Comparison of ENCODE assay signal across 19 mouse cellular contexts in the genomic region with DNA sequence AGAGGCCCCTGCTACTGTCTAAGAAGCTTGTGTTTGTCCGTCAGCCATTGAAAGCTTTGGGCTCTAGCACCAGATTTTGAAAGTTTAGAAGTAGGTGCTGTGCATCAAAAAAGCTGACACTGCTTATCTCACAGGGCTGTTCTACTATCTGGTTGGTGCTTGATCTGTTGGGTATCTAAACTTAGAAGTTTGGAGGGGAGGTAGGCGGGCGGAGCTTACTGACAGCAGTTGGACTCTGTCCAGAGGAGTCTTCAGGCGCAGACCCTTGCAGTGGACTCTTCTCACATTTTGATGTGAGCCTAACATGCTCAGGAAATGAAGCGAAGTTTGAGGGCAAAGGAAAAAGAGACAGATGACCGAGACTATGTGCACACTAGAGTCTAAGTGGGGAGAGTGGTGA. TPM values are rescaled to one million over a fixed set of nuclear protein-coding genes. Genes with fewer than 3 reads are reported as not detected.
DNase-seq lines count a peak whose midpoint lies in the region; ATAC-seq and TF ChIP-seq lines count a peak whose summit lies in the region.
"Had no signal": no experiment of that assay in that cellular context is flagged by ENCODE, and none has a peak within 500 bp of the region (broad histone marks: within the 10 kb centered on the region; RNA-seq: fewer than 3 reads in every experiment).

No protein-coding gene starts in this region.

- no peak overlapping the region for H3K4me3 ChIP-seq in heart, embryonic 10.5 days
- no peak overlapping the region for H3K4me3 ChIP-seq in lung, embryonic 14.5 days (ENCODE audit: low read depth, low read length)
- no peak overlapping the region for H3K4me3 ChIP-seq in hindbrain, embryonic 11.5 days (ENCODE audit: low read depth, low read length)
- H3K4me3 ChIP-seq: forebrain, embryonic 13.5 days; limb, embryonic 10.5 days had no signal

- no peaks in the 10 kb centered on the region for H3K36me3 ChIP-seq in heart, embryonic 10.5 days
- H3K36me3 ChIP-seq in lung, embryonic 14.5 days (ENCODE audit: insufficient read depth): no peaks in the 10 kb centered on the region
- H3K36me3 ChIP-seq in hindbrain, embryonic 11.5 days (ENCODE audit: control insufficient read depth, insufficient read depth, low read length): no peaks in the 10 kb centered on the region
- H3K36me3 ChIP-seq: limb, embryonic 10.5 days had no signal

- H3K4me1 ChIP-seq in heart, embryonic 10.5 days: peaks cover 34% of the 10 kb centered on the region
- peaks cover 10% of the 10 kb centered on the region for H3K4me1 ChIP-seq in lung, embryonic 14.5 days (ENCODE audit: insufficient read depth)
- no peaks in the 10 kb centered on the region for H3K4me1 ChIP-seq in hindbrain, embryonic 11.5 days (replicated peaks; ENCODE audit: control insufficient read depth, insufficient read depth, low read length)
- H3K4me1 ChIP-seq: forebrain, embryonic 13.5 days had no signal

- H3K27ac ChIP-seq in heart, embryonic 10.5 days: peak overlapping the region; percentile 72; the same call in 1 of the 2 replicates
- no peak overlapping the region for H3K27ac ChIP-seq in lung, embryonic 14.5 days (ENCODE audit: low read depth)
- no peak overlapping the region for H3K27ac ChIP-seq in hindbrain, embryonic 11.5 days (ENCODE audit: low read depth, low read length)
- H3K27ac ChIP-seq: forebrain, embryonic 13.5 days; kidney, postnatal 0 days; limb, embryonic 10.5 days had no signal

- H3K27me3 ChIP-seq in heart, embryonic 10.5 days (ENCODE audit: insufficient read depth, poor library complexity, severe bottlenecking): no peaks in the 10 kb centered on the region
- no peaks in the 10 kb centered on the region for H3K27me3 ChIP-seq in lung, embryonic 14.5 days (ENCODE audit: insufficient read depth, low read length)
- no peaks in the 10 kb centered on the region for H3K27me3 ChIP-seq in hindbrain, embryonic 11.5 days (ENCODE audit: control insufficient read depth, insufficient read depth, low read length)
- H3K27me3 ChIP-seq: CH12.LX; forebrain, embryonic 13.5 days had no signal

- no peak overlapping the region for H3K9ac ChIP-seq in lung, embryonic 14.5 days
- no peak overlapping the region for H3K9ac ChIP-seq in hindbrain, embryonic 11.5 days (ENCODE audit: low read depth, low read length)
- H3K9ac ChIP-seq: forebrain, embryonic 13.5 days had no signal

- no peak overlapping the region for H3K4me2 ChIP-seq in lung, embryonic 14.5 days
- H3K4me2 ChIP-seq in hindbrain, embryonic 11.5 days (replicated peaks; ENCODE audit: low read depth, low read length): no peak overlapping the region
- H3K4me2 ChIP-seq: forebrain, embryonic 13.5 days had no signal

- H3K9me3 ChIP-seq in heart, embryonic 10.5 days: no peaks in the 10 kb centered on the region
- no peaks in the 10 kb centered on the region for H3K9me3 ChIP-seq in lung, embryonic 14.5 days (ENCODE audit: low read depth, low read length)
- no peaks in the 10 kb centered on the region for H3K9me3 ChIP-seq in hindbrain, embryonic 11.5 days (ENCODE audit: control insufficient read depth, low read length)
- H3K9me3 ChIP-seq: forebrain, embryonic 13.5 days; limb, embryonic 10.5 days had no signal

- no peak for DNase-seq in heart, embryonic 10.5 days (ENCODE audit: low spot score)
- DNase-seq in heart, adult 18-20 months: no peak
- peak; percentile 72 for DNase-seq in lung, embryonic 14.5 days
- no peak for DNase-seq in lung, postnatal 4 days
- DNase-seq in liver: peak; percentile 73
- no peak for DNase-seq in layer of hippocampus, postnatal 14 days (ENCODE audit: low spot score in 2 of 2)
- no peak for DNase-seq in hindbrain, embryonic 11.5 days (ENCODE audit: low spot score)
- DNase-seq: adrenal gland, postnatal 14 days; cerebellum, adult 2 months; gastrocnemius, postnatal 25 days; kidney, adult 11 months; right cerebral cortex, adult 18-20 months; thymus, adult 18-20 months had no signal

- TF ChIP-seq CTCF in lung, embryonic 14.5 days (IDR thresholded peaks at IDR 0.05; ENCODE audit: low read depth): no peak

- ATAC-seq in lung, embryonic 14.5 days (ENCODE audit: insufficient read depth): peak; percentile 26; the same call in 1 of the 2 replicates
- peak; percentile 12; the same call in 1 of the 2 replicates for ATAC-seq in megakaryocyte progenitor cell, adult 5-6 weeks (replicated peaks; ENCODE audit: poor library complexity)
- no peak for ATAC-seq in hindbrain, embryonic 11.5 days (ENCODE audit: low FRiP score)
- ATAC-seq: forebrain, embryonic 13.5 days; hindbrain, embryonic 16.5 days had no signal

- WGBS in heart, embryonic 10.5 days: 29% methylated on average over 6 of the region's 6 CpGs
- WGBS in lung, embryonic 14.5 days: 49% methylated on average over 6 of the region's 6 CpGs
- WGBS in hindbrain, embryonic 11.5 days: 92% methylated on average over 6 of the region's 6 CpGs

RNA-seq across cellular contexts. Expression of a gene that starts 48.9 kb away (rescaled TPM):
- 24.0 and 24.9 TPM in 2 replicates for polyA plus RNA-seq in heart, embryonic 10.5 days (2016; fragmentation: Nextera tagmentation; extraction: Ambion mirVana)
- 10 to 100 TPM; 16.0 to 16.8 TPM for total RNA-seq in heart, adult 18-20 months (2021)
- polyA plus RNA-seq in lung, embryonic 14.5 days (2014; fragmentation: Nextera tagmentation; extraction: Ambion mirVana): 44.0 and 48.7 TPM in 2 replicates
- total RNA-seq in megakaryocyte progenitor cell, adult 5-6 weeks (2015): 32.6 and 46.3 TPM in 2 replicates
- 37.4 and 40.3 TPM in 2 replicates for total RNA-seq in megakaryocyte progenitor cell, adult 5-6 weeks (2017)
- 10 to 100 TPM; 40.8 to 42.2 TPM for total RNA-seq in layer of hippocampus, postnatal 14 days (2021)
- 43.1 and 52.1 TPM in 2 replicates for polyA plus RNA-seq in hindbrain, embryonic 11.5 days (2014; fragmentation: Nextera tagmentation; extraction: Ambion mirVana)

Comparison
In these comparisons a context has a peak if more than half of its experiments do, and no peak if none do; other contexts are left out.
1. DNase-seq: peak in lung, embryonic 14.5 days (single experiment) and liver (single experiment); none in heart, embryonic 10.5 days (single experiment), heart, adult 18-20 months (0 of 2), lung, postnatal 4 days (0 of 2), layer of hippocampus, postnatal 14 days (0 of 2) and hindbrain, embryonic 11.5 days (single experiment).